Mouse (Mus musculus) limb, embryonic 14.5 days (tissue): ENCODE measurements around the gene Fcgrt. TPM values are rescaled to one million over a fixed set of nuclear protein-coding genes. Genes with fewer than 3 reads are reported as not detected.
"Not testable (repeated sequence)": the region's sequence is repeated elsewhere in the genome, so short reads cannot be mapped to it uniquely, and the experiment has no call there.

ENCODE experiments used
- ATAC-seq: fragments of 200-750 bp; cut with Nextera tagmentation; 2 replicates; pipeline ENCODE4 v1.8.0; 2017; ENCODE audit warnings: low read depth, moderate number of reproducible peaks, moderate TSS enrichment; ENCODE audit not compliant: low FRiP score
- DNase-seq: peaks from one replicate; pipeline ENCODE4 v3.0.0-alpha.2; 2015; ENCODE audit warnings: low spot score
- H3K27ac ChIP-seq: fragments of 300-500 bp; sonication (generic); replicated peaks from 2 replicates; pipeline ENCODE4 v1.5.1; 2014; ENCODE audit warnings: low read depth, mild to moderate bottlenecking, low read length, moderate library complexity, mixed read lengths
- H3K27me3 ChIP-seq: fragments of 300-500 bp; sonication (generic); 2 replicates; pipeline ENCODE4 v1.6.1; 2014; ENCODE audit warnings: low read length, mixed read lengths; ENCODE audit not compliant: control insufficient read depth, insufficient read depth
- H3K36me3 ChIP-seq: fragments of 300-500 bp; sonication (generic); 2 replicates; pipeline ENCODE4 v1.6.1; 2014; ENCODE audit warnings: mild to moderate bottlenecking, low read length, moderate library complexity, mixed read lengths; ENCODE audit not compliant: control insufficient read depth, insufficient read depth
- H3K4me1 ChIP-seq: fragments of 300-500 bp; sonication (generic); 2 replicates; pipeline ENCODE4 v1.6.1; 2014; ENCODE audit warnings: antibody characterized with exemption, low read length, mixed read lengths; ENCODE audit not compliant: control insufficient read depth, insufficient read depth
- H3K4me2 ChIP-seq: fragments of 300-500 bp; sonication (generic); replicated peaks from 2 replicates; pipeline ENCODE4 v1.6.1; 2014; ENCODE audit warnings: low read depth, mild to moderate bottlenecking, low read length, moderate library complexity; ENCODE audit not compliant: severe bottlenecking
- H3K4me3 ChIP-seq: fragments of 300-500 bp; sonication (generic); replicated peaks from 2 replicates; pipeline ENCODE4 v1.5.1; 2014; ENCODE audit warnings: low read length
- H3K9ac ChIP-seq: fragments of 300-500 bp; sonication (generic); 2 replicates; pipeline ENCODE4 v1.6.1; 2014; ENCODE audit warnings: mild to moderate bottlenecking, low read depth, low read length, moderate library complexity; ENCODE audit not compliant: severe bottlenecking
- H3K9me3 ChIP-seq: fragments of 300-500 bp; sonication (generic); 2 replicates; pipeline ENCODE4 v1.6.1; 2016; ENCODE audit warnings: low read length; ENCODE audit not compliant: control insufficient read depth
- POLR2A ChIP-seq: fragments of 200-500 bp; IDR thresholded peaks from 2 replicates; pipeline ENCODE4 v1.8.0; 2012; ENCODE audit warnings: inconsistent platforms, mild to moderate bottlenecking, moderate library complexity, borderline replicate concordance; ENCODE audit not compliant: insufficient read depth, insufficient read length; ENCODE audit errors: extremely low read depth
- WGBS: fragments of 180-500 bp; shearing (Covaris S2); extraction: QIAGEN DNeasy Blood & Tissue Kit; methylation state at CpG from one replicate; pipeline ENCODE4 v1.1.7; 2014; 5-methylcytosine and 5-hydroxymethylcytosine counted together
- polyA plus RNA-seq, 2 experiments: library from polyadenylated mRNA; depleted of rRNA in 1 of 2; stranded (reverse) in 1 of 2; unstranded in 1 of 2; fragments of >200 nt; fragmentation: Nextera tagmentation in 1 of 2; extraction: Ambion mirVana in 1 of 2; gene quantifications; 2 replicates each; pipeline versions ENCODE4 v1.2.1 to v1.2.3; 2012 to 2014

Fcgrt gene
- polyA plus RNA-seq, 2 experiments = 56.1 to 88.4 TPM

- no peak overlapping the region for H3K9ac ChIP-seq
- TF ChIP-seq POLR2A = no peak
- no peak overlapping the region for H3K4me3 ChIP-seq
- H3K9me3 ChIP-seq = no peaks in the 10 kb centered on the region
- DNase-seq (no peak), ATAC-seq (no peak)
- H3K36me3 ChIP-seq = peaks cover 6% of the 10 kb centered on the region; the same call in 1 of the 2 replicates
- no peak overlapping the region for H3K4me2 ChIP-seq
- no peaks in the 10 kb centered on the region for H3K27me3 ChIP-seq
- WGBS = 91% methylated on average over 6 of the region's 6 CpGs
- H3K27ac ChIP-seq = no peak overlapping the region
- peaks cover 21% of the 10 kb centered on the region for H3K4me1 ChIP-seq
These were observed 3.6 kb downstream of the Fcgrt start for GRCm38 (mm10) chr7:45100046-45100445.

GRCm38 (mm10) chr7:45098541-45099240 lies 5.0 kb downstream of the Fcgrt start:
- H3K4me2 ChIP-seq = no peak overlapping the region
- no peak overlapping the region for H3K9ac ChIP-seq
- no peak overlapping the region for H3K27ac ChIP-seq
- DNase-seq = no peak
- H3K27me3 ChIP-seq = no peaks in the 10 kb centered on the region
- H3K36me3 ChIP-seq = peaks cover 6% of the 10 kb centered on the region; the same call in 1 of the 2 replicates
- no peaks in the 10 kb centered on the region for H3K9me3 ChIP-seq
- no peak overlapping the region for H3K4me3 ChIP-seq
- no peak for TF ChIP-seq POLR2A
- peaks cover 17% of the 10 kb centered on the region for H3K4me1 ChIP-seq
- 87% methylated on average over 8 of the region's 8 CpGs for WGBS
- no peak for ATAC-seq

- no peak overlapping the region for H3K9ac ChIP-seq
- no peak for DNase-seq
These were observed 6.2 kb downstream of the Fcgrt start for GRCm38 (mm10) chr7:45097479-45097878.

DNA sequence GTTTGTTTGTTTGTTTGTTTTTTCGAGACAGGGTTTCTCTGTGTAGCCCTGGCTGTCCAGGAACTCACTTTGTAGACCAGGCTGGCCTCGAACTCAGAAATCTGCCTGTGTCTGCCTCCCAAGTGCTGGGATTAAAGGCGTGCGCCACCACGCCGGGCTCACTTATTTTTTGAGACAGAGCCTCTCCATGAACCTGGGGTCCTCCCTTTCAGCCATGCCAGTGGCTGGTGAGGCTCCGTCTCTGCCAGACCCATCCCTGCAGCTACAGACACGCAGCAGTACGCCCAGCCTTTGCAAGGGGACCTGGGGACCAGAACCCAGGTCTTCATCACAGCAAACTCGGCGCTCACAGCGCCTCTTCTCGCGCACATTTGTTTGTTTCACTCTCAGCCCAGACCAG lies 7.7 kb downstream of the Fcgrt start:
- peaks cover 13% of the 10 kb centered on the region for H3K4me1 ChIP-seq
- not testable (repeated sequence) for H3K36me3 ChIP-seq, ATAC-seq, H3K9me3 ChIP-seq, H3K4me2 ChIP-seq, H3K27ac ChIP-seq, H3K9ac ChIP-seq, H3K27me3 ChIP-seq, DNase-seq, H3K4me3 ChIP-seq
- WGBS = 95% methylated on average over 14 of the region's 14 CpGs

More at GRCm38 (mm10) chr7:45097479-45097878, 6.2 kb downstream of the Fcgrt start:
- no peak for TF ChIP-seq POLR2A
- peaks cover 14% of the 10 kb centered on the region for H3K4me1 ChIP-seq
- no peak for ATAC-seq
- no peaks in the 10 kb centered on the region for H3K27me3 ChIP-seq
- 63% methylated on average over 6 of the region's 6 CpGs for WGBS
- H3K9me3 ChIP-seq = no peaks in the 10 kb centered on the region
- no peak overlapping the region for H3K4me2 ChIP-seq
- H3K36me3 ChIP-seq = peaks cover 6% of the 10 kb centered on the region; the same call in 1 of the 2 replicates
- H3K27ac ChIP-seq = no peak overlapping the region
- no peak overlapping the region for H3K4me3 ChIP-seq

GRCm38 (mm10) chr7:45095367-45095766 lies 8.3 kb downstream of the Fcgrt start:
- no peak for TF ChIP-seq POLR2A
- no peak overlapping the region for H3K27ac ChIP-seq
- no peak overlapping the region for H3K9ac ChIP-seq
- no peaks in the 10 kb centered on the region for H3K9me3 ChIP-seq
- DNase-seq (no peak), ATAC-seq (no peak)
- H3K27me3 ChIP-seq = no peaks in the 10 kb centered on the region
- H3K36me3 ChIP-seq = peaks cover 7% of the 10 kb centered on the region; the same call in 1 of the 2 replicates
- H3K4me2 ChIP-seq = no peak overlapping the region
- WGBS = 77% methylated on average over 6 of the region's 6 CpGs
- H3K4me1 ChIP-seq = peaks cover 18% of the 10 kb centered on the region
- H3K4me3 ChIP-seq = no peak overlapping the region
